In genomic region chr13:83721563-83721962, GRCm38 (mm10) we compare ENCODE assay signal across 10 mouse cellular contexts.
DNase-seq lines count a peak whose midpoint lies in the region; ATAC-seq and TF ChIP-seq lines count a peak whose summit lies in the region.
"Had no signal": no experiment of that assay in that cellular context is flagged by ENCODE, and none has a peak within 500 bp of the region (broad histone marks: within the 10 kb centered on the region; RNA-seq: fewer than 3 reads in every experiment).

No protein-coding gene starts in this region.

- in situ Hi-C loops in ES-E14 (cut with MboI; ENCODE audit: low sequenced_read_pairs in 2 of 2, unreplicated experiment in 2 of 2): loop anchor here in 1 of 2 experiments (25.0 kb wide), 1 partner anchor 1041 kb away; no protein-coding TSS in a partner anchor

- intact Hi-C loops in left cerebral cortex, postnatal 4 days (cut with DNase I): loop anchor here (5.0 to 10.0 kb wide), 2 partner anchors 194 to 843 kb away; no protein-coding TSS in a partner anchor

- H3K9me3 ChIP-seq in ES-E14 (ENCODE audit: control insufficient read depth, insufficient read depth, low read depth, low read length): no peaks in the 10 kb centered on the region
- no peaks in the 10 kb centered on the region for H3K9me3 ChIP-seq in embryonic facial prominence, embryonic 13.5 days
- no peaks in the 10 kb centered on the region for H3K9me3 ChIP-seq in stomach, postnatal 0 days (ENCODE audit: control insufficient read depth, low read length)

- peaks cover 97% of the 10 kb centered on the region for H3K27me3 ChIP-seq in embryonic facial prominence, embryonic 13.5 days
- peaks cover 38% of the 10 kb centered on the region for H3K27me3 ChIP-seq in stomach, postnatal 0 days (ENCODE audit: control insufficient read depth, insufficient read depth, low read length)

- no peak for TF ChIP-seq EP300 in stomach, postnatal 0 days (optimal IDR thresholded peaks at IDR 0.05)

- peak; percentile 40 to 61 for DNase-seq in frontal cortex, postnatal 36 days (ENCODE audit: low spot score in 2 of 2)
- DNase-seq in frontal cortex, postnatal 25 days (ENCODE audit: low spot score in 2 of 2): no peak
- no peak for DNase-seq in ES-E14 (ENCODE audit: low read depth, low spot score)
- peak; percentile 67 for DNase-seq in left cerebral cortex, postnatal 4 days
- DNase-seq in stomach, postnatal 0 days (ENCODE audit: low spot score): no peak
- no peak for DNase-seq in lung, postnatal 10 days
- DNase-seq in thymus, postnatal 4 days: no peak
- DNase-seq: lung, adult 18-20 months; spleen, adult 18-20 months had no signal

- no peak for ATAC-seq in embryonic facial prominence, embryonic 13.5 days (ENCODE audit: insufficient number of reproducible peaks, insufficient read depth, low FRiP score, low TSS enrichment, low read depth)
- ATAC-seq in stomach, postnatal 0 days (ENCODE audit: low FRiP score, low TSS enrichment): no peak

- no peaks in the 10 kb centered on the region for H3K4me1 ChIP-seq in ES-E14 (ENCODE audit: control insufficient read depth in 2 of 2, insufficient read depth in 2 of 2, low read length in 2 of 2, poor library complexity in 1 of 2)
- H3K4me1 ChIP-seq in embryonic facial prominence, embryonic 13.5 days: peaks cover 5% of the 10 kb centered on the region
- H3K4me1 ChIP-seq in stomach, postnatal 0 days (replicated peaks; ENCODE audit: control insufficient read depth, insufficient read depth): no peaks in the 10 kb centered on the region

- H3K27ac ChIP-seq in ES-E14 (ENCODE audit: insufficient read depth, low read depth, low read length, poor library complexity, severe bottlenecking): no peak overlapping the region
- no peak overlapping the region for H3K27ac ChIP-seq in embryonic facial prominence, embryonic 13.5 days
- no peak overlapping the region for H3K27ac ChIP-seq in stomach, postnatal 0 days (replicated peaks)

- TF ChIP-seq CTCF in stomach, postnatal 0 days (IDR thresholded peaks at IDR 0.05; ENCODE audit: low read depth): no peak

- peak overlapping the region; percentile 28 to 59; a peak in 3 of 4 replicates for H3K4me3 ChIP-seq in ES-E14 (ENCODE audit: insufficient read depth in 1 of 2, low read depth in 1 of 2, low read length in 2 of 2, poor library complexity in 1 of 2, severe bottlenecking in 1 of 2)
- H3K4me3 ChIP-seq in embryonic facial prominence, embryonic 13.5 days: peak overlapping the region; percentile 32; the same call in 1 of the 2 replicates
- H3K4me3 ChIP-seq in stomach, postnatal 0 days (ENCODE audit: low read depth, low read length): no peak overlapping the region

- H3K4me2 ChIP-seq in embryonic facial prominence, embryonic 13.5 days: 0 out of 2 replicates have a peak overlapping the region, but pooled peaks have one; percentile 51
- H3K4me2 ChIP-seq in stomach, postnatal 0 days (replicated peaks; ENCODE audit: low read depth): no peak overlapping the region

- H3K9ac ChIP-seq in ES-E14 (ENCODE audit: insufficient read depth, low read depth, low read length, poor library complexity, severe bottlenecking): no peak overlapping the region
- no peak overlapping the region for H3K9ac ChIP-seq in embryonic facial prominence, embryonic 13.5 days
- no peak overlapping the region for H3K9ac ChIP-seq in stomach, postnatal 0 days (ENCODE audit: low read length)

- WGBS in embryonic facial prominence, embryonic 13.5 days: 1% methylated on average over 14 of the region's 14 CpGs
- 3% methylated on average over 14 of the region's 14 CpGs for WGBS in stomach, postnatal 0 days

- H3K36me3 ChIP-seq in ES-E14 (ENCODE audit: control insufficient read depth, insufficient read depth, low read length, poor library complexity, severe bottlenecking): no peaks in the 10 kb centered on the region
- no peaks in the 10 kb centered on the region for H3K36me3 ChIP-seq in embryonic facial prominence, embryonic 13.5 days
- H3K36me3 ChIP-seq in stomach, postnatal 0 days (ENCODE audit: control insufficient read depth, insufficient read depth, low read length): no peaks in the 10 kb centered on the region

TF ChIP-seq in ES-E14, 5 proteins besides CTCF, POLR2A, EP300 and RAD21:
- TF ChIP-seq CHD2 (IDR thresholded peaks at IDR 0.05; ENCODE audit: low read depth, low read length) (no peak), ZNF384 (IDR thresholded peaks at IDR 0.05; ENCODE audit: low read depth, low read length) (no peak), HCFC1 (IDR thresholded peaks at IDR 0.05; ENCODE audit: borderline replicate concordance, insufficient read depth, low read length) (no peak), ZC3H11A (IDR thresholded peaks at IDR 0.05; ENCODE audit: borderline replicate concordance, low read depth, low read length) (no peak), MAFK (IDR thresholded peaks at IDR 0.05; ENCODE audit: insufficient read depth, low read depth, low read length) (no peak)

Comparison
In these comparisons a context has a peak if more than half of its experiments do, and no peak if none do; other contexts are left out.
1. DNase-seq: peak in frontal cortex, postnatal 36 days (2 of 2) and left cerebral cortex, postnatal 4 days (single experiment); none in frontal cortex, postnatal 25 days (0 of 2), ES-E14 (single experiment), stomach, postnatal 0 days (single experiment), lung, postnatal 10 days (single experiment) and thymus, postnatal 4 days (single experiment).